Mouse (Mus musculus): ENCODE measurements around the gene Fam178b. TPM values are rescaled to one million over a fixed set of nuclear protein-coding genes. Genes with fewer than 3 reads are reported as not detected.

Gene Fam178b
- total and polyA plus RNA-seq, 2 experiments from 2014 or later = not detected

DNA sequence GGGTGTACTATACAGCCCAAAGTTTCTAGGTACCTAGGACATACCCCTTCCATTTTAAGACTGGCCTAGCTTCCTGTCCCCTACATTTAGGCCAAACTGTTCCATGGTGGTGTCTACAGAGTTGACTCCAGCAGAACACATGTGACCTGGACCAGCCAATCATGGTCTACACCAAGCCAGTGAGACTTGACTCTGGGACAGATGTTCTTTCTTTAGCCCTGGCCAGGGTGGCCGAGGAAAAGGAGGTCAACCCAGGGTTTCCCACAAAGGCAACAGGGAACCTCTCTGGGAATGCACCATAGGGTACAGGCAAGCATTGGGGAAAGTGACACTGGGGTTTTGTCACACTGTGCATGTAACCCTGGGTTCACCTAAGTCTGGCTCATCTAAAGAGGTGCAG lies 110.3 kb downstream of the Fam178b start:
- Histone ChIP-seq H3K4me1 (ENCODE audit: insufficient read depth) (no peaks in the 10 kb centered on the region), H3K27ac (ENCODE audit: low read depth, low read length) (no peak overlapping the region), H3K27me3 (ENCODE audit: insufficient read depth, low read length) (no peaks in the 10 kb centered on the region), H3K9ac (no peak overlapping the region), H3K4me2 (ENCODE audit: low read depth) (no peak overlapping the region), H3K36me3 (ENCODE audit: insufficient read depth) (no peaks in the 10 kb centered on the region), H3K4me3 (ENCODE audit: low read depth, low read length) (no peak overlapping the region), H3K9me3 (ENCODE audit: low read length) (no peaks in the 10 kb centered on the region)
- DNase-seq (no peak), ATAC-seq (no peak)
- whole genome bisulfite sequencing = 88% methylated on average over 1 of the region's 1 CpGs
- TF ChIP-seq CTCF (IDR thresholded peaks at IDR 0.05; ENCODE audit: low read depth) = no peak

DNA sequence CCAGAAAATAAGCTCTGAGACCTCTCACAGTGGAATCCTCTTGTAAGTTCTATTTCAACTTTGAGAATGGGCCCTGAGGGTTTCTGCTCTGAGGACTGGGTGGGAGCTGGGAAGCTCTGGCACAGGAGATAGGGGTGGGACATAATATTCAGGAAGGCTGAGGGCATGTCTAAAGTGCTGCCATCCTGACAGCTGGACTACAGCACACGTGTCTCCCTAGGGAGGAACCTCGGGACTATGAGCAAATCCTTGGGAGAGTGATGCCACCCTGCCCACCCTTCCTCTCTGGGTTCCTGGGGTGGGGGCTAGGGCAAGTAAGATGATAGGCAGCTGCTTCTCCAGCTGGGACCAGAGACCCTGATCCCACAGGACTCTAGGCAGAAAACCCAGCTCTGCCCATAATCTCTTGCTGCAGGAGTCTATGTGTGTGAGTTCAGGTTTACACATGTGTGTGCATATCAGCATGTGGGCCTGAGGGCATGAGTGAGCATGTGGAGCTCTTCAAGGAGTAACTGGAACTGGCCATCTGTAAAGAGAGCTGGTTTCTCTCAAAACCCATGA lies 110.8 kb downstream of the Fam178b start:
- Histone ChIP-seq H3K36me3 (ENCODE audit: insufficient read depth) (no peaks in the 10 kb centered on the region), H3K4me3 (ENCODE audit: low read depth, low read length) (no peak overlapping the region), H3K9me3 (ENCODE audit: low read length) (no peaks in the 10 kb centered on the region), H3K4me2 (ENCODE audit: low read depth) (no peak overlapping the region), H3K27ac (ENCODE audit: low read depth, low read length) (no peak overlapping the region), H3K27me3 (ENCODE audit: insufficient read depth, low read length) (no peaks in the 10 kb centered on the region), H3K4me1 (ENCODE audit: insufficient read depth) (no peaks in the 10 kb centered on the region), H3K9ac (no peak overlapping the region)
- WGBS = 75% methylated on average over 2 of the region's 2 CpGs
- DNase-seq (no peak), ATAC-seq (no peak)
- TF ChIP-seq CTCF (IDR thresholded peaks at IDR 0.05; ENCODE audit: low read depth) = no peak

GRCm38 (mm10) chr1:36571627-36572026 lies 111.4 kb downstream of the Fam178b start:
- Histone ChIP-seq H3K36me3 (ENCODE audit: insufficient read depth) (no peaks in the 10 kb centered on the region), H3K27me3 (ENCODE audit: insufficient read depth, low read length) (no peaks in the 10 kb centered on the region), H3K4me2 (ENCODE audit: low read depth) (no peak overlapping the region), H3K4me1 (ENCODE audit: insufficient read depth) (no peaks in the 10 kb centered on the region), H3K4me3 (ENCODE audit: low read depth, low read length) (no peak overlapping the region), H3K9me3 (ENCODE audit: low read length) (no peaks in the 10 kb centered on the region), H3K9ac (no peak overlapping the region), H3K27ac (ENCODE audit: low read depth, low read length) (no peak overlapping the region)
- TF ChIP-seq CTCF (IDR thresholded peaks at IDR 0.05; ENCODE audit: low read depth) = no peak
- no peak for ATAC-seq
- no peak for DNase-seq
- WGBS = 64% methylated on average over 6 of the region's 6 CpGs

DNA sequence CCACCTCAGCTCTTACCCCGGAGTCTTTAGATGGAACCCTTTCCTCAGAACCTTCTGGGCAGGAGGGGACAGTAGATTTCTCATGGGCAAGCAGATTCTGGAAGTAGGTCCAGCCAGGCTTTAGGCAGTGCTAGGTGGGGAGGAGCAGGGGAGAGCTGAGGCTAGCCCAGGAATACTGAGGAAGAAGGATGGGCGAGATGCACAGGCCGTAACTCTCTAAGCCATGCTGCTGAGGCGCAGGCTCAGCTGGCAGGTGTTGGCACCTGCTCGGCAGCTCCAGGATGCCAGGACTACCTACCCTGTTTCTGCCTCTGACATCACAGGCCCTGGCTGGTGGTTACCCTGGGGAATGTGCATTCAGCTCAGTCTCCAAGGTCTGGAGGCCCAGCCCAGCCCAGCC lies 112.7 kb downstream of the Fam178b start:
- no peaks in the 10 kb centered on the region for H3K9me3 ChIP-seq (ENCODE audit: low read length)
- H3K4me1 ChIP-seq (ENCODE audit: insufficient read depth) = no peaks in the 10 kb centered on the region
- no peak for ATAC-seq
- 86% methylated on average over 5 of the region's 5 CpGs for WGBS
- TF ChIP-seq CTCF (IDR thresholded peaks at IDR 0.05; ENCODE audit: low read depth) = no peak
- H3K4me3 ChIP-seq (ENCODE audit: low read depth, low read length) = no peak overlapping the region
- no peak overlapping the region for H3K4me2 ChIP-seq (ENCODE audit: low read depth)
- no peak for DNase-seq
- H3K36me3 ChIP-seq (ENCODE audit: insufficient read depth) = no peaks in the 10 kb centered on the region
- no peak overlapping the region for H3K9ac ChIP-seq
- no peaks in the 10 kb centered on the region for H3K27me3 ChIP-seq (ENCODE audit: insufficient read depth, low read length)
- no peak overlapping the region for H3K27ac ChIP-seq (ENCODE audit: low read depth, low read length)

GRCm38 (mm10) chr1:36569694-36570276 lies 113.2 kb downstream of the Fam178b start:
- ATAC-seq = no peak

DNA sequence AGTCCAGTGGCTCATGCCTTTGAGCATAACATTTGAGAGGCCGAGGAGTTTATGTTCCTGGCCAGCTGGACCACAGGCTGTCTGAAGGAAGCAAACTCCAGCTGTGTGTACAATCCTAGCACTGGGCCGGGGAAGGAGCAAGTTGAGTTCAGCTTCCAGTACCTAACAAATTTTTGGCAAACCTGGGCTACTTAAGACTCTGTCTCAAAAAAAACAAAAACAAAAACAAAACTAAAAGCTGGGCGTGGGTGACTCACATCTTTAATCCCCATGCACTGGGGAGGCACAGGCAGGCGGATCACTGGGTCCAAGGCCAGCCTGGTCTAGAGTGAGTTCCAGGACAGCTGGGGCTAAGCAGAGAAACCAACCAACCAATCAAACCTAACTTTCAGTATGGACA lies 114.2 kb downstream of the Fam178b start:
- ATAC-seq (no peak), DNase-seq (no peak)
- Histone ChIP-seq H3K27ac (ENCODE audit: low read depth, low read length) (no peak overlapping the region), H3K27me3 (ENCODE audit: insufficient read depth, low read length) (no peaks in the 10 kb centered on the region), H3K9me3 (ENCODE audit: low read length) (no peaks in the 10 kb centered on the region), H3K4me2 (ENCODE audit: low read depth) (no peak overlapping the region), H3K36me3 (ENCODE audit: insufficient read depth) (no peaks in the 10 kb centered on the region), H3K9ac (no peak overlapping the region), H3K4me3 (ENCODE audit: low read depth, low read length) (no peak overlapping the region), H3K4me1 (ENCODE audit: insufficient read depth) (no peaks in the 10 kb centered on the region)
- 81% methylated on average over 4 of the region's 4 CpGs for WGBS
- no peak for TF ChIP-seq CTCF (IDR thresholded peaks at IDR 0.05; ENCODE audit: low read depth)

More at GRCm38 (mm10) chr1:36569694-36570276, 113.2 kb downstream of the Fam178b start:
- Histone ChIP-seq H3K4me1 (ENCODE audit: insufficient read depth) (no peaks in the 10 kb centered on the region), H3K27ac (ENCODE audit: low read depth, low read length) (no peak overlapping the region), H3K4me2 (ENCODE audit: low read depth) (no peak overlapping the region), H3K36me3 (ENCODE audit: insufficient read depth) (no peaks in the 10 kb centered on the region), H3K9me3 (ENCODE audit: low read length) (no peaks in the 10 kb centered on the region), H3K27me3 (ENCODE audit: insufficient read depth, low read length) (no peaks in the 10 kb centered on the region), H3K9ac (no peak overlapping the region), H3K4me3 (ENCODE audit: low read depth, low read length) (no peak overlapping the region)
- no peak for DNase-seq
- no peak for TF ChIP-seq CTCF (IDR thresholded peaks at IDR 0.05; ENCODE audit: low read depth)
- WGBS = 48% methylated on average over 7 of the region's 7 CpGs

GRCm38 (mm10) chr1:36567818-36568603 lies 115.0 kb downstream of the Fam178b start:
- H3K36me3 ChIP-seq (ENCODE audit: insufficient read depth) = no peaks in the 10 kb centered on the region
- TF ChIP-seq CTCF (IDR thresholded peaks at IDR 0.05; ENCODE audit: low read depth) = no peak
- H3K27ac ChIP-seq (ENCODE audit: low read depth, low read length) = no peak overlapping the region
- H3K27me3 ChIP-seq (ENCODE audit: insufficient read depth, low read length) = no peaks in the 10 kb centered on the region
- DNase-seq (no peak), ATAC-seq (no peak)
- H3K4me2 ChIP-seq (ENCODE audit: low read depth) = no peak overlapping the region
- no peaks in the 10 kb centered on the region for H3K9me3 ChIP-seq (ENCODE audit: low read length)
- H3K4me1 ChIP-seq (ENCODE audit: insufficient read depth) = no peaks in the 10 kb centered on the region
- H3K4me3 ChIP-seq (ENCODE audit: low read depth, low read length) = no peak overlapping the region
- WGBS = 37% methylated on average over 21 of the region's 21 CpGs
- H3K9ac ChIP-seq = no peak overlapping the region

All from forebrain, postnatal 0 days (tissue).